Mouse (Mus musculus) lung, adult 2 months (tissue): ENCODE data around the gene B3glct. TPM values are rescaled to one million over a fixed set of nuclear protein-coding genes. Genes with fewer than 3 reads are reported as not detected.

Experiments used
- DNase-seq: peaks from one replicate; pipeline ENCODE4 v3.0.0; 2022
- H3K4me1 ChIP-seq: fragments of 200-500 bp; 2 replicates; pipeline ENCODE4 v1.6.1; 2011; ENCODE audit warnings: low read length; ENCODE audit not compliant: control insufficient read depth, insufficient read depth
- H3K4me3 ChIP-seq: fragments of 200-500 bp; replicated peaks from 2 replicates; pipeline ENCODE3; 2011; ENCODE audit warnings: low read depth, mild to moderate bottlenecking, control low read depth, low read length; ENCODE audit errors: extremely low read depth
- CTCF ChIP-seq: fragments of 200-500 bp; IDR thresholded peaks from 2 replicates; pipeline ENCODE4 v1.5.1; 2011; ENCODE audit warnings: mild to moderate bottlenecking, low read length, control low read depth; ENCODE audit not compliant: insufficient read depth
- POLR2A ChIP-seq: fragments of 200-500 bp; IDR thresholded peaks from 2 replicates; pipeline ENCODE4 v1.6.1; 2011; ENCODE audit warnings: low read depth, mild to moderate bottlenecking, control low read depth, low read length, borderline replicate concordance; ENCODE audit errors: extremely low read depth
- WGBS: fragments of 180-500 bp; shearing (Covaris S2); methylation state at CpG from one replicate; pipeline ENCODE4 v1.1.7; 2018; 5-methylcytosine and 5-hydroxymethylcytosine counted together
- polyA plus RNA-seq: library from polyadenylated mRNA; depleted of rRNA; stranded (reverse); fragments of >200 nt; gene quantifications from 2 replicates; pipeline ENCODE4 v1.2.3, GENCODE M21; 2012

B3glct gene
- polyA plus RNA-seq, 1 experiment, result 5.1 TPM

GRCm38 (mm10) chr5:149693968-149694367, 15.9 kb downstream of the B3glct start:
- TF ChIP-seq POLR2A (no peak), CTCF (no peak)
- no peaks in the 10 kb centered on the region for H3K4me1 ChIP-seq
- no peak for DNase-seq
- no peak overlapping the region for H3K4me3 ChIP-seq
- WGBS, result 69% methylated on average over 3 of the region's 3 CpGs

- DNase-seq, result no peak
- TF ChIP-seq POLR2A, result no peak
- 83% methylated on average over 18 of the region's 18 CpGs for WGBS
- Histone ChIP-seq H3K4me1 (no peaks in the 10 kb centered on the region), H3K4me3 (no peak overlapping the region)
Measured at GRCm38 (mm10) chr5:149695077-149695750, 17.2 kb downstream of the B3glct start.

- TF ChIP-seq POLR2A (no peak), CTCF (no peak)
- no peak for DNase-seq
- Histone ChIP-seq H3K4me3 (no peak overlapping the region), H3K4me1 (no peaks in the 10 kb centered on the region)
Measured at GRCm38 (mm10) chr5:149702770-149703169, 24.7 kb downstream of the B3glct start.

- Histone ChIP-seq H3K4me1 (no peaks in the 10 kb centered on the region), H3K4me3 (no peak overlapping the region)
- TF ChIP-seq POLR2A (no peak), CTCF (no peak)
- no peak for DNase-seq
- WGBS, result 96% methylated on average over 4 of the region's 4 CpGs
Measured at GRCm38 (mm10) chr5:149711545-149711944, 33.5 kb downstream of the B3glct start.

GRCm38 (mm10) chr5:149713170-149713774, 35.2 kb downstream of the B3glct start:
- Histone ChIP-seq H3K4me1 (no peaks in the 10 kb centered on the region), H3K4me3 (no peak overlapping the region)
- WGBS, result 52% methylated on average over 11 of the region's 11 CpGs
- TF ChIP-seq POLR2A, result no peak
- TF ChIP-seq CTCF, result no peak
- peak; percentile 4 for DNase-seq

GRCm38 (mm10) chr5:149713834-149714233, 35.8 kb downstream of the B3glct start:
- Histone ChIP-seq H3K4me1 (no peaks in the 10 kb centered on the region), H3K4me3 (no peak overlapping the region)
- 68% methylated on average over 16 of the region's 16 CpGs for WGBS
- TF ChIP-seq POLR2A (no peak), CTCF (no peak)
- DNase-seq, result no peak

GRCm38 (mm10) chr5:149715571-149716328, 37.7 kb downstream of the B3glct start:
- H3K4me1 ChIP-seq, result no peaks in the 10 kb centered on the region
- H3K4me3 ChIP-seq, result no peak overlapping the region
- 62% methylated on average over 15 of the region's 15 CpGs for WGBS
- no peak for DNase-seq
- no peak for TF ChIP-seq CTCF
- no peak for TF ChIP-seq POLR2A

GRCm38 (mm10) chr5:149716329-149716690, 38.3 kb downstream of the B3glct start:
- Histone ChIP-seq H3K4me3 (no peak overlapping the region), H3K4me1 (no peaks in the 10 kb centered on the region)
- DNase-seq, result no peak
- 43% methylated on average over 3 of the region's 3 CpGs for WGBS
- TF ChIP-seq CTCF, result no peak

- TF ChIP-seq POLR2A, result no peak
- peak; percentile 34; the same call in 1 of the 2 replicates for TF ChIP-seq CTCF
- Histone ChIP-seq H3K4me1 (no peaks in the 10 kb centered on the region), H3K4me3 (no peak overlapping the region)
- 91% methylated on average over 8 of the region's 8 CpGs for WGBS
- no peak for DNase-seq
Measured at GRCm38 (mm10) chr5:149731776-149732175, 53.7 kb downstream of the B3glct start.

- WGBS, result 98% methylated on average over 1 of the region's 1 CpGs
- Histone ChIP-seq H3K4me3 (no peak overlapping the region), H3K4me1 (no peaks in the 10 kb centered on the region)
- no peak for DNase-seq
- TF ChIP-seq CTCF, result no peak
- TF ChIP-seq POLR2A, result no peak
Measured at GRCm38 (mm10) chr5:149737210-149737609, 59.2 kb downstream of the B3glct start.
